Mouse (Mus musculus) urinary bladder, postnatal 10 days (tissue): Measurements from ENCODE around the gene Trip4.

Experiments used
- DNase-seq: peaks from one replicate; pipeline ENCODE4 v3.0.0; 2022; ENCODE audit warnings: low spot score

Gene Trip4

GRCm38 (mm10) chr9:65908394-65909300, at the start of gene Trip4, which contains the start of gene Csnk1g1:
Gene Trip4, minus strand, starts transcription at chr9:65908794.
Gene Csnk1g1, plus strand, starts transcription at chr9:65908924.
- peak; percentile 78 for DNase-seq

- no peak for DNase-seq
Observed at GRCm38 (mm10) chr9:65951082-65951587, 42.5 kb upstream of the Trip4 start.

DNA sequence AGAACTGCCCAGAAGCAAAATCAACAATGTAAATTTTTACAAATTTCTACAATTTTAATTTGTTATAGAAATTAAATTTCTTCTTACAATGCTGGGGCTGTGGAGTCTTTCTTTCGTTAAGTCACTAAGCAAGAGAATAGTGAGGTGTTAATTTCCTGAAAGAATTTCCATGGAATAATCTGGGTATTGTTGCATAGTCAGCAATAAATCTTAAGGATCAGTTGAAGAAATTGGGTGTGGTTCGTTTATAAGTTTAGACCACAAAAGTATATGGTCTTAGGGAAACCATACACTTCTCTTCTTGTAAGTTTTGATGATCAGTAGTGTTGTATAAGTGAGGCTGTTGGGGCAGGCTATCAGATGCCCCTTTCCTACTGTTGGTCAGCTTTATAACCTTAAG, 29.0 kb upstream of the Trip4 start:
- DNase-seq: no peak

GRCm38 (mm10) chr9:65929826-65930225, 21.2 kb upstream of the Trip4 start:
- no peak for DNase-seq

- DNase-seq: no peak
Observed at GRCm38 (mm10) chr9:65928456-65928855, 19.9 kb upstream of the Trip4 start.

- no peak for DNase-seq
Observed at GRCm38 (mm10) chr9:65917015-65917414, 8.4 kb upstream of the Trip4 start.

DNA sequence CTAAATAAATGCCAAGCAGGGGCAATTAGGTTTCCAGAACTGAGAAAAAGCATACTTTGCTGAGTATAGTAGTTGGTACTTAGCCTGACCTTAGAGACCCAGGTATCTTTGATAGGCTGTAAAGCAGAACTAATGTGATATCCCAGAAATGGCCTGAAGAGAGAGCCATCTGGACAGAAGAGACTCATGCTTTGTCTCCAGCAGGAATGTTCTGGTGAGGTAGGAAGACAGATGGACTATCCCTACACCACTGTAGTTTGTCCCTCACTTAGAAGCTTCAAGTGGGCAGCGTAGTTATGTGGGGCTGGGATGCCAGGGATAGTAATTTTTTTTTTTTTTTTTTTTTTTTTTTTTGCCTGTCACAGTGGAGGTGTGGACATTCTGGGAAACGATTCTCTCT, 5.4 kb upstream of the Trip4 start:
- no peak for DNase-seq

DNA sequence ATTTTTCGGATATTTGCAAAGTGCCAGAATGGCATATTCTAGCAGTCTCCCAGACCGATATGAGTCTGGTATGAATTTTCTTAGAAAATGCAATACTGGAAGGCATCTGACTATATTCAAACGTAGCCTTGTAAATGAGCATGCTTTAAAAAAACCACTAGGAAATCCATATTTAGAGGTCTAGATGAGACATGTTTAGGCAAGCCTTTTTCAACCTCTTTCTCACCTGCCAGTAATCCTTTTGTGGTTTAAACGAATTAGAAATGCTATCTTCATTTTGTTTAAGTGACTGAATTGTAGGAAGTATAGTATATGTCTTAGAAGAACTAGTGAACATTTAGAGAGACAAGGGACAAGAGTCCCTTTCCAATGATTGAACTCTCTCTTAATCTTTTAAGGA, 1.2 kb upstream of the Trip4 start:
- DNase-seq: no peak

GRCm38 (mm10) chr9:65909301-65909801, 757 bp upstream of the Trip4 start:
- DNase-seq: peak; percentile 17

- DNase-seq: no peak
Observed at GRCm38 (mm10) chr9:65903419-65903818, 5.2 kb downstream of the Trip4 start.

DNA sequence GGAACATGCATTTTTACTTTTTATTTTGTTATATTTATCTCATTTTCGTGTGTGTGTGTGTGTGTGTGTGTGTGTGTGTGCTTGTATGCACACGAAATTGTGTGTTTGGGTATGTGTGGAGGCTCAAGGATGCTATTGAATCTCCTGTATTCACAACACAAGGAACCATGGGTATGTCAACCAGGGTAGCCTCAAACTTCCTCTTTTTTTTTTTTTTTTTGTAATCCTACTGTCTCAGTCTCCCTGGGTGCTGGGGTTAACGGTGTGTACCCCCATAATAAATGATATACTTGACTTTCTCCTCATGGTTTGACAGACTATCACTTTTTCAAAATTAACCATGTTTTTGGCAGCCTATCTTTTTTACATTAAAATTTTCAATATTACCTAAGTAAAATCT, 5.7 kb downstream of the Trip4 start:
- DNase-seq: no peak

DNA sequence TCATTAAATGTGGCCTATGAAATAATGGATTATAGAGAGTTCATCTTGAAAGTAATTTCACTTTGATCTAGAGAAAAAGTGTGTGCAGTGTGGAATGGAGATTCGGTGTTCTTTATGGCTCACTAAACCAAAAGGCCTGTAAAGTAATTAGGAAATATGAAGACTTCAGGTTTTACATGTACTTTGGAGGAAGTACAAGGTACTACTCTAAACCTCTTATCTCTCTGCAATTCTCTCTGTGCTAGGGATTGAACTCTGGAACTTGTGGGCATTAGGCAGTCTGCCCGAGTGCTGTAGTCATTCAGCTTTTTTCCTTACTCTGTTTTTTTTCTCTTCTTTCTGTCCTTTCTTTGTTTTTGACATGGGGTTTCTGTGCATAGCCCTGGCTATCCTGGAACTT, 11.6 kb downstream of the Trip4 start:
- DNase-seq: no peak

GRCm38 (mm10) chr9:65891126-65891525, 17.5 kb downstream of the Trip4 start:
- no peak for DNase-seq

DNA sequence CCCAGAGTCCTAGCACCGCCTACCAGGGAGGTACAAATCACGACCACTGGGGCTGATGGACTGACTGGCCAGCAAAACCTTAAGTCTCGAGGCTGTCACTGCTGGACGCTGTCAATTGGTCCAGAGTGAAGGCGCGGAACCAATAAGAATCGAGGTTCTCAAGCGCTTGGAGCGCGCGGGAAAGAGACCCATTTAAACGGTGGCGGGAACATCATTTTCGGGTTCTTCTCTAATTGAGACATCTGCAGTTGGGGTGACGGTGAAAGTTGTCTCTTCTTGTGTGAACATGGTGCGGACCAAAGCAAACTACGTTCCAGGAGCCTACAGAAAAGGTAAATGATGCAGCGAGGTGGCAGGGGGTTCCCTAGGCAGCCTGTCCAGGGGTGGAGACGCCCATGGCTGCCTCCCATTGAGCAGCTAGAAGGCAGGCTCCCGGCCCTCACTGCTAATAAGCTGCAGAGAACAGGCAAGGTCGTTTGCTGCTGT, 18.4 kb downstream of the Trip4 start, which contains the start of gene Pclaf:
Gene Pclaf, plus strand, starts transcription at position 95 of the 486 bp plus-strand sequence.
- peak; percentile 14 for DNase-seq

DNA sequence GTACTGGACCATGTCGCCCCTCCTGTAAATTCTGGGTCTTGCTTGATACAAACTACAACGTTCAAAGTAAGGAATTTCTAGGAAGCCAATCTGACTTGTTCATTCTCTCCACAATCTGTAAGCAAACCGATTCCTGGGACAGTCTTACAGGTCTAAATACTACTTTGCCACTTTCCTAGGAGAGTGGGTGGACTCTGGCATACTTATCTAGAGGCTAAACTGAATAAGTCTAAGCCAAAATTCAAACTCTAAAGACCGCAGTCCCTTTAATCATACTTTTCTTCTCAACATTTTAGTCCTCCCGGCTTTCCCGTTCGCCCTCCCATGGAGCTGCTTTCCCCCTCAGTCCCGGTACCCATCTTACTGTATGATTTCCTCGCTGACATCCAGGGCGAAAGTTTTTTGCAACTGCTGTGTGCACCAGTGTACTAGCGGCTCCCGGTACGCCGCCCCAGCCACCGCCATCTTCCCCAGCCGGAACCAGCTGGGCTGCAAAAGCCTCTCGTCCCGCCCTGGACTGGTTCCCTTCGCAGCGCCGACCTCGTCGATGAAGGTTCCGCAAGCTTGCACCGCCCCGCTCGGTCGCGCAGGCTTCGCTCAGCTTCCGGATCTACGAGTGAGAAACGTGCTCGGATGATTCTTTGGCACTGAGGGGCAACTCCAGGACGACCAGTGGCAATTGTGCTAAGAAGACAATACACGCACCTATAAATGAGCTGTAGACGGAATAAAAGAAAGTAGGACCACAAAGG, 23.9 kb downstream of the Trip4 start:
- DNase-seq: peak; percentile 67

DNA sequence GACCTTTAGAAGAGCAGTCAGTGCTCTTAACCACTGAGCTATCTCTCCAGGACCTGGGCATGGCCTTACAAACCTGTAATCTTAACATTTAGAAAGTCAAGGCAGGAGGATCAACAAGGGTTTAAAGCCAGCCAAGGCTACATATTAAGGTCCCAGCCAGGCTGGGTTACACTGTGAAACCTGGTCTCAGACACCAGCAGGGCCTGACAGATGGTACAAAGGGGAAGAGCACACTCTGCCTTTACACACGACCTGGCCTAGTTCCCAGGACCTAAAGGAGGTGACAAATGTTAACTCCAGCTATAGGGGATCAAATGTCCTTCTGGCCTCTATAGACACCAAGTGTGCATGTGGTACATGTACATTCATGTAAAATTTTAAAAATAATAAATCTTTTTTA, 48.9 kb downstream of the Trip4 start:
- no peak for DNase-seq

DNA sequence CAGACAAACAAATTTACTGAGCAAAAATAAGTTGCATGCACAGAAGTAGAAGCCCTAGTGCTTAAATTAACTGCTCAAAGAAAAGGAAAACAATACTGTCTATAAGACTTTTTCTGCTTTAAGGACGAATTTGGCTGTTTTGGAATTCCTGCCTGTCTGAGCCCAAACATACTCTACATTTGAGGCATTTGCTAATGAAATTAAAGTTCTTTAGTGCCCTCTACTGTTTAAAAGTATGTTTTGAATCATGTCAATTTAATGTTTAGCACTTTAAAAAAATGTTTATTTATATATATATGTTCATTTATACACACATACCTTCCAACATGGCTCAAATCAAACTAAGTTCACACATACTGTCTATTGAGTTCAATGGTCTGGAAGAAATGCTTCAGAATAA, 58.4 kb downstream of the Trip4 start:
- no peak for DNase-seq

DNA sequence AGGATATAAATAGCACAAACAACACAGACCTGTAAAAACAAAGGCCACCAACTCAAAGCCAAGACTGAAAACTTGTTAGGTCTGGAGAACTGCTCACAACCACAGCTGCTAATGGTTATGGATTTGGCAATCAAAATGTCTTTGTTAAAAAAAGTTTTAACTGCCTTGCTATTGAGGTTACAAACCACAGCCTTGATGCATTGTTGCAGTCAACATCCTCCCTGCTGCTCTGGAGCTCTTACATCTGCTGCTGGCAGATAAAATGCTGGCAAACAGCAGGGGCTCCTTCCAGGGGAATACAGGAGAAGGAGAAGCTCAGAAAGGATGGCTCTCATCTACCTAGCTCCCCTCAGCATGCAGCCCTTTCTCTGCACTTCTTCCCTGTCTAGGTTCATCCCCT, 60.4 kb downstream of the Trip4 start:
- DNase-seq: no peak

GRCm38 (mm10) chr9:65844421-65845165, 64.0 kb downstream of the Trip4 start:
- no peak for DNase-seq

GRCm38 (mm10) chr9:65839841-65840240, 68.8 kb downstream of the Trip4 start:
- DNase-seq: no peak

DNA sequence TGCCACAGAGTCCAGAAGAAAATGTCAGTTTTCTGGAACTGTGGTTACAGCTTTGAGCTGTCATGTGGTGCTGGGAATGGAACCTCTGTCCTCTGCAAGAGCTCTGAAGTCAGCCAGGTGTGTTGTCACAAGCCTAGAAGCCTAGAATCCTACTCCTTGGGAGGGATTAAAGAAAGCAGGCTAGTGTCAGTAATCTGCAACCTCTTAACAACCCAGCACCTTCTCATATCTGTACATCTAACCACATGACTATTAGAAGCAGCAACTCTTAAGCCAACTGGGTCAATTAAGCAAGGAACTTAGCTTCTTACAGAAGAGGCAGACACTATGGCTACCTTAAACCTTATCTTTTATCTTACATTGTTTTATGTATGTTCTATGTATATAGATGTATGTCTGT, 71.7 kb downstream of the Trip4 start:
- no peak for DNase-seq
